Mouse (Mus musculus): ENCODE data around the gene Slc34a1.
"Not testable (repeated sequence)": the region's sequence is repeated elsewhere in the genome, so short reads cannot be mapped to it uniquely, and the experiment has no call there.

Slc34a1 gene

DNA sequence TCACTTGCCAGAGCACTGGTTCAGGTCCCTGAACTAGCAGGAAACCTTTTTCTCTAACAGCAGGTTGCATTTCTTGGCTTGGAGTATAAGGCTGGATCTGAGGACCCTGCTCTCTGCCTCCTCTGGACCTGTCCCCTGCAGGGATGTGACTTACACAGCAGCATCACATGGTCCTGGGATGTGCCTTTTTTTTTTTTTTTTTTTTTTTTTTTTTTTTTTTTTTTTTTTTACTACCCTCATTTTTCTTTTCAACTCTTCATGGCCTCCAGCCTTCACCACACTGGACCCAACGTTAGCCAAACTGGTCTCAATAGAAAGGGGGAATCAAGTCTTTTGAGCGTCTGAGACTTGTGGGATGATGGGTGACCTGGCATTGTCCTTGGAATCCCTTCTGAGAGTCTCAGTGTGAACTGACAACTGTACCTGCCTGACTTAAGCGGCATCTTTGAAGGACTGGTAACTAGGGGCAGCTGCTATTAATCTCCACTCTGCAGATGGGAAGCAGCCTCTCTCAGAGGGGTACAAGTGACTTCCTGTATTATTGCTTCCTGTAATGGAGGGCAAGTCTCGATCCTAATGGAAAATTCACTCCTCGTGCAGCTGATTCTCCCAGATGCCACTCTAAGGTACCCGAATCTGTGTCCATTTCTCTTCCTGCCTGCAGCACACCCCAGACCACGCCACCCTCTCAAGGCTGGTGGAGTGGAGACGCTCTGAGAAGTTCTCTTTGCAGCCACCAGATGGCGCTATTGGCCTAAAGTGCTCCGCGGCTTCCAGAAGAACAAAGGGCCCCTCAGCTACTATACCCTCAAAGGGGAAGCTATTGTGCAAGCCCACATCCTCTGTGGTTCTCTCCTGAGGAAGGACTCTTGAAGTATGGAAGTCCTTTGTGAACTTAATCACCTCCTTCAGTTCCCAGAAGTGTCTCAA lies 7.1 kb downstream of the Slc34a1 start:
- peak; percentile 95 for DNase-seq (ENCODE audit: low spot score)

- DNase-seq (ENCODE audit: low spot score): no peak
These were observed 7.9 kb downstream of the Slc34a1 start for GRCm38 (mm10) chr13:55405783-55406390.

DNA sequence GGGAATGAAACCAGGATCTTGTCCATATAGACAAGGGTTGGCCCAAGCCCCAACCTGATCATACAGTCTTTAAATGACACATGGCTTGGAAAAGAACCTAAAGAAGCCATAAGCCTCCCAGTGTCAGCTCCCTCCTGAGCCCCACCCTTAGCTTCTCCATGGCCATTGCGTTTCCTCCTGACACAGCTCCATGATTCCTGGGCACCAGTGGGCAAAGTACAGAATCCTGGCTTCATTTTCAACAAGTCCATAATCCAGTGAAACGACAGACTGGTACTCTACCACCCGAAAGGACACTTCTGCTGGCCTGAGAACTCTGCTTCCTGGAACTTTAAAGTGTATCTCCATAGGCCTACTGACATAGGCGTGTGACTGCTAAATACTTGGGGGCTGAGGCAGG lies 9.4 kb downstream of the Slc34a1 start:
- no peak for DNase-seq (ENCODE audit: low spot score)

GRCm38 (mm10) chr13:55408546-55409120 lies 10.6 kb downstream of the Slc34a1 start:
- no peak for DNase-seq (ENCODE audit: low spot score)

GRCm38 (mm10) chr13:55411826-55412225 lies 13.8 kb downstream of the Slc34a1 start:
- DNase-seq (ENCODE audit: low spot score): no peak

DNA sequence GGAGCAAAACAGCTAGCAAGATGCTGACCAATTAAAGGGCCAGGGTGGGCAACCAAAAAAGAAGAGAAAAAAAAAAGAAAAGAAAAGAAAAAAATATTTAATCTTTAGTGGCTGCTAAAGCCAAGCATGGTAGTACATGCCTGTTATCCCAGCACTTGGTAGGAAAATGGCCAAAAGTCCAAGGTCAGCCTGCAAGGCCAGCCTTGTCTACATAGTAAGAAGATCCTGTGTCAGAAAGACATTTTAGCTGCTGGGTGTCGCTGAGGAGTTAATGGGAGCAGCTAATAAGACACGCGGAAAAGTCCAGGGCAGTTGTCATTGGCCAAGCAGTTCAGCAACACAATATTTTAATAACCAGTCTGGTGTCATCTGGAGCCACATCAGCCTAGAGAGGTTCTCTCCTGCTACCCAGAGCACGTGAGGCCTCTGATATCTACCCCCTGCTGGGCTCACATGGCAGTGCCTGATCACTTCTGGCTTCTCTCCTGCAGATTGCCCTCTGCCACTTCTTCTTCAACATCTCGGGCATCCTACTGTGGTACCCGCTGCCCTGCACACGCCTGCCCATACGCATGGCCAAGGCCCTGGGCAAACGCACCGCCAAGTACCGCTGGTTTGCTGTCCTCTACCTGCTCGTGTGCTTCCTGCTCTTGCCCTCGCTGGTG lies 14.8 kb downstream of the Slc34a1 start:
- no peak for DNase-seq (ENCODE audit: low spot score)

DNA sequence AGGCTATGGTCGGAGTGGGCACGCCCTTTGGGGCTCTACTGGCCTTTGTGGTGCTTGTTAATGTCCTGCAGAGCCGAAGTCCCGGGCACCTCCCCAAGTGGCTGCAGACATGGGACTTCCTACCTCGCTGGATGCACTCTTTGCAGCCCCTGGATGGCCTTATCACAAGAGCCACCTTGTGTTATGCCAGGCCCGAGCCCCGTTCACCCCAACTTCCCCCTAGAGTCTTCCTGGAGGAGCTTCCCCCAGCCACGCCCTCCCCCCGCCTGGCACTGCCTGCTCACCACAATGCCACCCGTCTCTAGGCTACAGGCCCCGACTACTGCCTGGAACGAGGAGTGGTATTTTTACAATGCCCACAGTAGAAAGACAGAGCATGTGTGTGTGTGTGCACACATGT lies 15.3 kb downstream of the Slc34a1 start:
- DNase-seq (ENCODE audit: low spot score): no peak

- peak; percentile 71 for DNase-seq (ENCODE audit: low spot score)
These were observed 16.9 kb downstream of the Slc34a1 start, which contains the start of gene Pfn3 for GRCm38 (mm10) chr13:55414743-55415380. Gene Pfn3, minus strand, starts transcription at chr13:55415232.

DNA sequence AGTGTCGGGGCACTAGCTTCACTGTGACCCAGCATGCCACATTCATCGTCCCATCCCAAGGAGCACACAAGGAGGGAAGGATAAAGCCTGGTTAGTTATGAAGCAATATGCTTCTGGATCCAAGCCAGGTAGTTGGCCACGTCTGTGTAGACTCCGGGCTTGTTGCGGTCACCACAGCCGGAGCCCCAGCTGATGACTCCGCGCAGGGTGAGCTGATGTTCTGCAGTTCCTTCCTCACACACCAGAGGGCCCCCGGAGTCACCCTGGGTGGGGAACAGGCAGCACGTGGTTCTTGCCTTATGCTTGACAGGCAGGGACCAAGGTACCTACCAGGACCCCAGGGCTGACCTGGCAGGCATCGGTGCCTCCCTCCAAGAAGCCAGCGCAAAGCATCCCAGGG lies 20.0 kb downstream of the Slc34a1 start:
- peak; percentile 88 for DNase-seq (ENCODE audit: low spot score)

- no peak for DNase-seq (ENCODE audit: low spot score)
These were observed 21.2 kb downstream of the Slc34a1 start for GRCm38 (mm10) chr13:55419142-55419541.

DNA sequence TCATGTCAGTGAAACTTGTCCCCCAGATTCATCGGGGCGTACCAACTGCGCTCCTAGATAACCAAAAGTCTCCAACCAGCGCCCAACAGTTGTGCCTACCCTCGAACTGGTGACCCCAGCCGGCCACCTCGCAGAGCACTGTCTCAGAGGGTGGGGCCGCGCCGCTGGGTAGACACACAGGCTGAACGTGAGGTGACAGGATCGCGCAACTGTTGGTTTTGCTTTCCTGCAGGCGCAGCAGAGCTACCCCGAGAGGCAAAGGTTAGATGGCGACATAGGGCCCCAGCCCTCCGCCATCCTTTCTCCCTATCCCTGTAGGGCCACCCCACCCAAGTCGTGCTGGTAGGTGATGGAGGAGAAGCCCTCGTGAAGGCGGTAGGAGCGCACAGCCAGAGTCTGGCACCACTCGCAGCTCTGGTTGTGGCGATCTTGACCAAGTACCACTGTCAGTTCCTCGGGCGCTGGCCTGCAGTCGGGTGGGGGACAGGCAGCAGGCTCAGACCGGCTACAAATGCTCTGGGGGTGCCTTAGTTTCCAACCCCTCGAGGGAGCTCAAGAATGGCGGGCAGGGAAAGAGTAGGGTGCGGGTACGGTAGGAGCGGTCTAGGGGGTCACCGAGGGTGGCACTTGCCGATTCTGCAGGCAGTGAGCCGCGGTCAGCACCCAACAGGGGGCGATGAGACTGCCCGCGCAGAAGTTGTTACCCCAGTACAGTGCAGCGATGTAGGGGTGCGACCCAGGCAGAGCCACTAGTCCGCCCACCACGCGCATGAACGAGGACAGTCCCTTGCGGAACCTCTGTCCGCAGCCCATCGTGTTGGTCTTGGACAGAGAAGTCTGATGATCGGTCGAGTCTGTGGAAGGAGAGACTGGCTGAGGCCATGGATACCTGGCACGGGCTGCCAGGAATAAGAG lies 22.3 kb downstream of the Slc34a1 start:
- DNase-seq (ENCODE audit: low spot score): no peak

DNA sequence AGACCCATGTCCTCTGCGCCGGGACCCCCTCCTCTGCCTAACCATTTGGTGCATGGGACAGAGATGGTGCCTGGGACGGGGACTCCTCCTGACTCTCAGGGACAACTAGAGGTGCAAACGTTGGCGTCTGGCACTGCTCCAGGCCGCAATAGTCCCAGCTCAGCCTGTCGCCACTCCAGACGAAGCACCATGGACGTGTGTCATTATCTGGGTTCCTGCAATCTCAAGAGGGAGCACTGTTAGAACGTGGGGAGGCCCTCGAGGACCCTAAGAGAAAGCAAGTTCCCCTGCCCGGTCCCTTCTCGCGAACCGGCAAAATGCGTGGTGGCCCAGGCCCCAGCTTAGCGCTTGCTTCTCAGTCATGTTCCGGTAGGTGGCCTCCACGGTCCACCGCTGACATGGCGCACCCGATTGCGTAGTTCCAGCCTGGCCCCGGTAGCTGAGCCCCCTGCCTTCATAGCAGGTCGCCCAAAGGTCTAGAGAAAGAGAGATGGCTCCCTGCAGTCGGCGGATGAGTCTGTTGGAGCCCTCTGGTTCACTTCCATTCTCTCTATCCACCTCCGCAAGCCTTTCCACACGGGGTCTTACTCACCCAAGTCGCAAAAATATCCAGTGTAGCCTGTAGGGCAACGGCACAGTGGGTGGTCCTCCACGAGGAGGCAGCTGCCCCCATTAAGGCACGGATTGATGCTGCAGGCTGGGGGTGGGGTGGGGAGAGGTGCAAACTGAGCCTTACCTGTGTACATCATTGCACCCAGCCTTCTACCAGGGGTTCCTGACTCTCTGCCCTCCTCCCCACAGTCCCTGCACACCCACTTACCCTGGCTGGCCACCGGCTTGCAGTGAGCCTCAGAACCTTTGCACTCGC lies 23.2 kb downstream of the Slc34a1 start:
- DNase-seq (ENCODE audit: low spot score): peak; percentile 72

DNA sequence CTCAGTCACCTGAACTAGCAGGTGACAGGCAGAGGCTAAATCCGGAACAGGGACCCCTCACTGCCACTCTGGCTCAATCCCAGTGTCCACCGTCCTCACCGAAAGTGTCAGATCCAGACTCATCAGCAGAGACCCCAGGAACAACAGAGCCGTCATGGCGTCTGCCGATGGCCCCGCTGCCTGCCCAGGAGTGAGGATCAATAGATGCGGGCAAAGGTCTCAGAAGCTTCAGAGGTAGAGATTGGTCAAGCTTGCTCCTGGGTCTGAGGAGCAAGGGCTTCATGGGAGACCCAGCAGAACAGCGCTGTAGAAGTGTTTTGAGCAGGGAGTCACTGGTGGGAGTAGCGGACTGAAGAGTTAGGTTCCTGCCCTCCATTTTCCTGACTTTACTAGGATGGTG lies 28.6 kb downstream of the Slc34a1 start, which contains the start of gene F12:
Gene F12, minus strand, starts transcription at position 181 of the 400 bp plus-strand sequence.
- DNase-seq (ENCODE audit: low spot score): no peak

DNA sequence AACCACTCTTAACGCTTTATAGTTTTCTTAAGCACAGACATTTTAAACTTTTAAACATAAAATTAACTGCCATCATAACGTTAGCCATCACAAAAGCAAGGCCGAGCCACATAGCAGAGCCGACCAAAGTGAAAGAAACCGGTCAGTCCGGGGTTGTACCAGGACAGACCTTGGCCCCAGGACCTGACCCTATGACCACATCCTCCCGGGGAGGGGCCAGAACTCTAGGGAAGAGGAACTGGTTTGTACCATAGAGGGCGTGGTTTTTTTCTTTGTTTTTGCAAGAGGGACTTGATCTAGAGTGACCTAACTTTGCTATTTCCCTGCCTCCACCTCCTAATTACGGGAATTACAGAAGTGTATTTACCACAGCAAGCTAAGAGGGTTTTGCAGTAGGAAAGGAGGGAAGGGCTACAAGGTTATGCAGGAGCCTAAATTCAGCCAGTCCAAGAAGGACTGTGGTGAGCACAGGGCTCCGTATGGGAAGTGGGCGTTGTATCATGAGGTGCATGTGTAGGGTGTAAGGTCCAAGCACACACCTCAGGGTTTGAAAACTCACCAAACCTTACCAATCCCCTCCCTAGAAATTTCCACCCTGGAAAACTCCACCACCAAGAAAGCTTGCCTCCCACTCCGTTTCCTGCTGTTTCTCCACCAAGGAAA lies 31.4 kb downstream of the Slc34a1 start:
- no peak for DNase-seq (ENCODE audit: low spot score)

- no peak for DNase-seq (ENCODE audit: low spot score)
These were observed 32.6 kb downstream of the Slc34a1 start for GRCm38 (mm10) chr13:55430566-55430965.

- DNase-seq (ENCODE audit: low spot score): no peak
These were observed 34.1 kb downstream of the Slc34a1 start for GRCm38 (mm10) chr13:55431889-55432685.

DNA sequence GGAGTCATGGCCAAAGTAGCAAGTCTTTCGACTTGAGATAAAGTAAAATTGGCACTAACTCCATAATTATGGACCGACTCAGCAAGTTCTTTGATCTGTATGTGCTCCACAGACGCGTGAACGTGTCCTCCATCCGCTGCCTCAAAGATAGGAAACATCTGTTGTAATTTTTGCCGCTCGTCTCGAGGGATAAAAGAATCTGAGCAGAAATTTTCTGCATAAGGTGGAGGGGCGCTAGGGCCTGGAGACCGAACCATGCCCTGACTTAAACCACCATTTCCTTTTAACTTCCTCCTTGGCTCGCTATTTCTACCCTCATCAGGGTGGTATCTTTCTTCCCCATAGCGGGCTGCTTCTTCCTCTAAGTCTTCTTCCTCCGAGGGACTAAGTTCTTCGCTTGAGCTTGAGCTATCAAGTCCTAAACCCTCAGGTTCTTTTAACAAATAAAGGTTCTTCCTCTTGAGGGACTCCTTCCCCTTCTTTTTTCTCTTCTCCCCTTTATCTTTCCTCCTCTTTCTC lies 39.2 kb downstream of the Slc34a1 start:
- not testable (repeated sequence) for DNase-seq (ENCODE audit: low spot score)

- DNase-seq (ENCODE audit: low spot score): no peak
These were observed 45.9 kb downstream of the Slc34a1 start for GRCm38 (mm10) chr13:55443799-55444285.
